Mouse (Mus musculus): ENCODE results near the gene Dhrs4.

DNA sequence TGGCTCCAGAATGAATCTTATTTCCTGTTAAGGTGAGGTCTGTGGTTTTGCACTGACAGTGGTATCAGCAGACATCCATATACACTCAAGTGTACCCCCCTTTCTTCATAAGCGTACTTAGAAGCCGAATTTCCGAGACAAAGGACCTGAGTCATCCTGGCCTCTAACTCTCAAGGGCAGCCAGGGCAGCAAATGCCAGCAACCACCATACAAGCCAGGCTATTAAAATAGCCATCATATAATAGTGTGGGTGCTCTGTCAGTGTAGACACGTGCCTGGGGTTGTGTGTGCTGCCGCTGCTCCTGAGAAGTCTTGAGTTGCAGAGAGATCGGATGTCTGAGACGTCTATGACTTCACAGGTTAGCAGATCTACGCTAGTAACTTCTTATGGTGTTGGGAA lies 41.4 kb upstream of the Dhrs4 start:
- TF ChIP-seq CTCF (IDR thresholded peaks at IDR 0.05; ENCODE audit: extremely low read depth, insufficient read depth, low read length): no peak
- TF ChIP-seq POLR2A (IDR thresholded peaks at IDR 0.05; ENCODE audit: extremely low read depth, insufficient read depth, low read length): no peak

Data from cortical plate, adult 2 months (tissue).